Mouse (Mus musculus) adrenal gland, postnatal 36 days (tissue): ENCODE measurements at regions not wholly inside any gene's neighbourhood (a gene's known extent, or its start where the extent isn't known, plus 50 kb on each side); places are given as distances from the start of the nearest gene placed in this dataset.
"Not testable (repeated sequence)": the region's sequence is repeated elsewhere in the genome, so short reads cannot be mapped to it uniquely, and the experiment has no call there.

Experiments
- DNase-seq, 2 experiments: peaks; one replicate each; pipeline ENCODE4 v3.0.0; 2021; ENCODE audit warnings: mixed read lengths in 1 of 2

GRCm38 (mm10) chr2:168424277-168425099 lies 143.0 kb upstream of the Kcng1 start:
- DNase-seq = peak; percentile 17 to 47

GRCm38 (mm10) chr2:168423551-168423950 lies 142.0 kb upstream of the Kcng1 start:
- DNase-seq = no peak

GRCm38 (mm10) chr2:168415140-168415539 lies 133.6 kb upstream of the Kcng1 start:
- DNase-seq = no peak

- no peak for DNase-seq
These were observed 132.8 kb upstream of the Kcng1 start for GRCm38 (mm10) chr2:168414110-168414872.

- DNase-seq = peak; percentile 7 to 32
These were observed 131.3 kb upstream of the Kcng1 start for GRCm38 (mm10) chr2:168412853-168413252.

GRCm38 (mm10) chr2:168402782-168403513 lies 121.4 kb upstream of the Kcng1 start:
- DNase-seq = no peak

GRCm38 (mm10) chr2:168399088-168399709 lies 117.7 kb upstream of the Kcng1 start:
- DNase-seq = no peak

- no peak for DNase-seq
These were observed 114.8 kb upstream of the Kcng1 start for GRCm38 (mm10) chr2:168396316-168396715.

- DNase-seq = no peak
These were observed 111.8 kb upstream of the Kcng1 start for GRCm38 (mm10) chr2:168393341-168393740.

GRCm38 (mm10) chr2:168392171-168392570 lies 110.6 kb upstream of the Kcng1 start:
- not testable (repeated sequence) for DNase-seq

GRCm38 (mm10) chr2:168380606-168381005 lies 99.1 kb upstream of the Kcng1 start:
- DNase-seq = no peak

GRCm38 (mm10) chr2:168372356-168372755 lies 90.8 kb upstream of the Kcng1 start:
- no peak for DNase-seq

GRCm38 (mm10) chr2:168371245-168371644 lies 89.7 kb upstream of the Kcng1 start:
- no peak for DNase-seq

GRCm38 (mm10) chr2:168359200-168359599 lies 77.7 kb upstream of the Kcng1 start:
- DNase-seq = no peak

GRCm38 (mm10) chr2:168358551-168358950 lies 77.0 kb upstream of the Kcng1 start:
- peak in 1 of 2 experiments; percentile 10 for DNase-seq

- no peak for DNase-seq
These were observed 76.3 kb upstream of the Kcng1 start for GRCm38 (mm10) chr2:168357815-168358214.

GRCm38 (mm10) chr2:168354397-168354796 lies 72.9 kb upstream of the Kcng1 start:
- no peak for DNase-seq

- no peak for DNase-seq
These were observed 71.1 kb upstream of the Kcng1 start for GRCm38 (mm10) chr2:168352626-168353025.

- DNase-seq = no peak
These were observed 70.7 kb upstream of the Kcng1 start for GRCm38 (mm10) chr2:168352194-168352593.

- DNase-seq = no peak
These were observed 63.8 kb upstream of the Kcng1 start for GRCm38 (mm10) chr2:168345384-168345783.

- DNase-seq = no peak
These were observed 62.2 kb upstream of the Kcng1 start for GRCm38 (mm10) chr2:168343705-168344104.

- no peak for DNase-seq
These were observed 57.3 kb upstream of the Kcng1 start for GRCm38 (mm10) chr2:168338819-168339218.
